Mouse (Mus musculus) large intestine, adult 2 months (tissue): Measurements from ENCODE around the gene Gja1. TPM values are rescaled to one million over a fixed set of nuclear protein-coding genes. Genes with fewer than 3 reads are reported as not detected.

Experiments
- DNase-seq: peaks from one replicate; pipeline ENCODE4 v3.0.0-alpha.2; 2012; ENCODE audit warnings: low read depth, low spot score
- WGBS: fragments of 180-500 bp; shearing (Covaris S2); methylation state at CpG from one replicate; pipeline ENCODE4 v1.1.7; 2018; 5-methylcytosine and 5-hydroxymethylcytosine counted together
- polyA plus RNA-seq: library from polyadenylated mRNA; depleted of rRNA; stranded (reverse); fragments of >200 nt; gene quantifications from 2 replicates; pipeline ENCODE4 v1.2.3, GENCODE M21; 2012; rRNA removed

The Gja1 gene
- polyA plus RNA-seq, 1 experiment = 9.3 TPM

GRCm38 (mm10) chr10:56406386-56407130 is 29.4 kb downstream of the Gja1 start:
- 51% methylated on average over 6 of the region's 6 CpGs for WGBS

GRCm38 (mm10) chr10:56415894-56416570 is 38.9 kb downstream of the Gja1 start:
- DNase-seq = no peak
- WGBS = 75% methylated on average over 7 of the region's 7 CpGs

More at GRCm38 (mm10) chr10:56406386-56407130, 29.4 kb downstream of the Gja1 start:
- no peak for DNase-seq

- 89% methylated on average over 4 of the region's 4 CpGs for WGBS
- DNase-seq = no peak
Measured at GRCm38 (mm10) chr10:56422518-56422917, 45.4 kb downstream of the Gja1 start.

GRCm38 (mm10) chr10:56425016-56425798 is 48.1 kb downstream of the Gja1 start:
- DNase-seq = peak; percentile 21
- WGBS = 48% methylated on average over 15 of the region's 15 CpGs

GRCm38 (mm10) chr10:56426369-56426768 is 49.2 kb downstream of the Gja1 start:
- 52% methylated on average over 4 of the region's 4 CpGs for WGBS
- DNase-seq = no peak

GRCm38 (mm10) chr10:56427382-56427781 is 50.3 kb downstream of the Gja1 start:
- WGBS = 73% methylated on average over 2 of the region's 2 CpGs
- DNase-seq = no peak

- 85% methylated on average over 2 of the region's 2 CpGs for WGBS
- DNase-seq = no peak
Measured at GRCm38 (mm10) chr10:56427827-56428226, 50.7 kb downstream of the Gja1 start.

- no peak for DNase-seq
- WGBS = 85% methylated on average over 5 of the region's 5 CpGs
Measured at GRCm38 (mm10) chr10:56429011-56429410, 51.9 kb downstream of the Gja1 start.

GRCm38 (mm10) chr10:56431600-56432389 is 54.7 kb downstream of the Gja1 start:
- no peak for DNase-seq
- 19% methylated on average over 23 of the region's 23 CpGs for WGBS

GRCm38 (mm10) chr10:56432390-56432709 is 55.2 kb downstream of the Gja1 start:
- no peak for DNase-seq
- WGBS = 24% methylated on average over 6 of the region's 6 CpGs

- DNase-seq = no peak
- WGBS = 63% methylated on average over 11 of the region's 11 CpGs
Measured at GRCm38 (mm10) chr10:56437290-56437689, 60.2 kb downstream of the Gja1 start.

GRCm38 (mm10) chr10:56439638-56440037 is 62.5 kb downstream of the Gja1 start:
- WGBS = 52% methylated on average over 4 of the region's 4 CpGs

GRCm38 (mm10) chr10:56444457-56444856 is 67.3 kb downstream of the Gja1 start:
- no peak for DNase-seq
- 33% methylated on average over 2 of the region's 2 CpGs for WGBS

More at GRCm38 (mm10) chr10:56439638-56440037, 62.5 kb downstream of the Gja1 start:
- DNase-seq = no peak

GRCm38 (mm10) chr10:56449030-56449429 is 71.9 kb downstream of the Gja1 start:
- DNase-seq = no peak
- 52% methylated on average over 4 of the region's 4 CpGs for WGBS

Other genes with a start within 250 kb of the Gja1 start
- 0.33 and 0.80 TPM in 2 replicates for gene Tbc1d32, start 148.6 kb upstream of the Gja1 start, polyA plus RNA-seq